Mouse (Mus musculus) liver, embryonic 11.5 days (tissue): ENCODE results near the gene Olfr433. TPM values are rescaled to one million over a fixed set of nuclear protein-coding genes. Genes with fewer than 3 reads are reported as not detected.
A peak's percentile ranks its signal among the peaks of the same experiment; 100 is the strongest.
"Not testable (repeated sequence)": the region's sequence is repeated elsewhere in the genome, so short reads cannot be mapped to it uniquely, and the experiment has no call there.

Source experiments
- ATAC-seq: fragments of 200-750 bp; cut with Nextera tagmentation; replicated peaks from 2 replicates; pipeline ENCODE4 v1.8.0; 2017; ENCODE audit warnings: moderate number of reproducible peaks, mild to moderate bottlenecking, moderate TSS enrichment, moderate library complexity; ENCODE audit not compliant: low FRiP score
- DNase-seq: peaks from one replicate; pipeline ENCODE4 v3.0.0-alpha.2; 2017; ENCODE audit warnings: low spot score
- H3K27ac ChIP-seq: fragments of 300-500 bp; sonication (generic); 2 replicates; pipeline ENCODE4 v1.5.1; 2014; ENCODE audit warnings: mild to moderate bottlenecking, low read depth, low read length, control low read depth
- H3K27me3 ChIP-seq: fragments of 300-500 bp; sonication (generic); replicated peaks from 2 replicates; pipeline ENCODE4 v1.6.1; 2014; ENCODE audit warnings: low read length, mixed read lengths; ENCODE audit not compliant: control insufficient read depth, insufficient read depth
- H3K36me3 ChIP-seq: fragments of 300-500 bp; sonication (generic); 2 replicates; pipeline ENCODE4 v1.6.1; 2014; ENCODE audit warnings: mild to moderate bottlenecking, low read length, moderate library complexity, mixed read lengths; ENCODE audit not compliant: control insufficient read depth, insufficient read depth
- H3K4me1 ChIP-seq: fragments of 300-500 bp; sonication (generic); replicated peaks from 2 replicates; pipeline ENCODE4 v1.6.1; 2014; ENCODE audit warnings: low read length, mixed read lengths; ENCODE audit not compliant: control insufficient read depth, insufficient read depth
- H3K4me2 ChIP-seq: fragments of 300-500 bp; sonication (generic); 2 replicates; pipeline ENCODE4 v1.6.1; 2014; ENCODE audit warnings: mild to moderate bottlenecking, control low read depth, moderate library complexity
- H3K4me3 ChIP-seq: fragments of 300-500 bp; sonication (generic); 2 replicates; pipeline ENCODE4 v1.5.1; 2014; ENCODE audit warnings: low read depth, low read length, control low read depth
- H3K9ac ChIP-seq: fragments of 300-500 bp; sonication (generic); 2 replicates; pipeline ENCODE4 v1.6.1; 2014; ENCODE audit warnings: low read depth, low read length, control low read depth
- H3K9me3 ChIP-seq: fragments of 300-500 bp; sonication (generic); 2 replicates; pipeline ENCODE4 v1.6.1; 2016; ENCODE audit warnings: low read length, inconsistent platforms, mixed read lengths; ENCODE audit not compliant: control insufficient read depth
- WGBS: fragments of 180-500 bp; shearing (Covaris S2); extraction: QIAGEN DNeasy Blood & Tissue Kit; methylation state at CpG from one replicate; pipeline ENCODE4 v1.1.7; 2014; 5-methylcytosine and 5-hydroxymethylcytosine counted together
- polyA plus RNA-seq: library from polyadenylated mRNA; unstranded; fragments of >200 nt; fragmentation: Nextera tagmentation; extraction: Ambion mirVana; gene quantifications from 2 replicates; pipeline ENCODE4 v1.2.1, GENCODE M21; 2014

The Olfr433 gene
- 0.30 TPM in 1 of 2 replicates, not detected in the other for polyA plus RNA-seq

- no peak for ATAC-seq
- H3K4me1 ChIP-seq = no peaks in the 10 kb centered on the region
Observed at GRCm38 (mm10) chr1:174040523-174041177, at the start of gene Olfr433. Gene Olfr433 (plus strand): TSS chr1:174040705.

GRCm38 (mm10) chr1:173995003-173995402, 45.5 kb upstream of the Olfr433 start:
- no peak overlapping the region for H3K4me3 ChIP-seq
- no peak overlapping the region for H3K9ac ChIP-seq
- H3K9me3 ChIP-seq = no peaks in the 10 kb centered on the region
- 86% methylated on average over 4 of the region's 4 CpGs for WGBS
- H3K4me2 ChIP-seq = no peak overlapping the region
- no peak for DNase-seq
- no peaks in the 10 kb centered on the region for H3K36me3 ChIP-seq
- no peaks in the 10 kb centered on the region for H3K27me3 ChIP-seq
- no peak overlapping the region for H3K27ac ChIP-seq
- no peak for ATAC-seq
- no peaks in the 10 kb centered on the region for H3K4me1 ChIP-seq

More at GRCm38 (mm10) chr1:174040523-174041177, at the start of gene Olfr433:
- no peaks in the 10 kb centered on the region for H3K27me3 ChIP-seq
- H3K27ac ChIP-seq = no peak within 1 kb of the TSS
- H3K36me3 ChIP-seq = no peaks in the 10 kb centered on the region
- no peak within 1 kb of the TSS for H3K4me2 ChIP-seq
- no peak within 1 kb of the TSS for H3K4me3 ChIP-seq
- no peak within 1 kb of the TSS for H3K9ac ChIP-seq
- H3K9me3 ChIP-seq = no peaks in the 10 kb centered on the region
- WGBS = 67% methylated on average over 7 of the region's 7 CpGs
- DNase-seq = no peak

GRCm38 (mm10) chr1:174004352-174005109, 36.0 kb upstream of the Olfr433 start:
- 41% methylated on average over 2 of the region's 3 CpGs for WGBS

GRCm38 (mm10) chr1:174007050-174007449, 33.5 kb upstream of the Olfr433 start:
- not testable (repeated sequence) for H3K36me3 ChIP-seq, H3K4me1 ChIP-seq, DNase-seq, ATAC-seq, H3K27ac ChIP-seq, H3K4me3 ChIP-seq, H3K4me2 ChIP-seq, H3K9ac ChIP-seq, H3K27me3 ChIP-seq, H3K9me3 ChIP-seq

More at GRCm38 (mm10) chr1:174004352-174005109, 36.0 kb upstream of the Olfr433 start:
- H3K27ac ChIP-seq, H3K9ac ChIP-seq, H3K4me1 ChIP-seq, ATAC-seq, H3K36me3 ChIP-seq, H3K27me3 ChIP-seq, DNase-seq, H3K9me3 ChIP-seq, H3K4me3 ChIP-seq, H3K4me2 ChIP-seq: not testable (repeated sequence)

GRCm38 (mm10) chr1:174031698-174032097, 8.8 kb upstream of the Olfr433 start, which contains the start of gene Ifi205:
Gene Ifi205 (minus strand): TSS chr1:174031810.
- Histone ChIP-seq H3K9me3 (no peaks in the 10 kb centered on the region), H3K4me2 (no peak within 1 kb of the TSS), H3K4me3 (no peak within 1 kb of the TSS), H3K27me3 (no peaks in the 10 kb centered on the region), H3K27ac (no peak within 1 kb of the TSS), H3K9ac (no peak within 1 kb of the TSS), H3K4me1 (no peaks in the 10 kb centered on the region), H3K36me3 (no peaks in the 10 kb centered on the region)
- DNase-seq = no peak
- ATAC-seq = no peak
- WGBS = 52% methylated on average over 1 of the region's 1 CpGs

- ATAC-seq = no peak
- Histone ChIP-seq H3K4me3 (no peak overlapping the region), H3K27ac (no peak overlapping the region), H3K9ac (no peak overlapping the region), H3K4me1 (no peaks in the 10 kb centered on the region), H3K36me3 (no peaks in the 10 kb centered on the region), H3K27me3 (no peaks in the 10 kb centered on the region), H3K9me3 (no peaks in the 10 kb centered on the region), H3K4me2 (no peak overlapping the region)
- DNase-seq = no peak
- 63% methylated on average over 4 of the region's 4 CpGs for WGBS
Observed at GRCm38 (mm10) chr1:174035841-174036240, 4.7 kb upstream of the Olfr433 start.

- no peak overlapping the region for H3K4me3 ChIP-seq
- H3K9ac ChIP-seq = no peak overlapping the region
- DNase-seq = no peak
- no peaks in the 10 kb centered on the region for H3K9me3 ChIP-seq
- H3K4me2 ChIP-seq = no peak overlapping the region
- H3K4me1 ChIP-seq = no peaks in the 10 kb centered on the region
- ATAC-seq = no peak
- WGBS = 85% methylated on average over 3 of the region's 3 CpGs
- H3K27ac ChIP-seq = no peak overlapping the region
- no peaks in the 10 kb centered on the region for H3K36me3 ChIP-seq
- H3K27me3 ChIP-seq = no peaks in the 10 kb centered on the region
Observed at GRCm38 (mm10) chr1:174038480-174038879, 2.0 kb upstream of the Olfr433 start.

GRCm38 (mm10) chr1:174042091-174042884, 1.8 kb downstream of the Olfr433 start:
- DNase-seq, H3K27me3 ChIP-seq, H3K4me2 ChIP-seq, H3K27ac ChIP-seq, H3K4me3 ChIP-seq, H3K9me3 ChIP-seq, H3K4me1 ChIP-seq, H3K36me3 ChIP-seq, H3K9ac ChIP-seq: not testable (repeated sequence)
- 81% methylated on average over 12 of the region's 12 CpGs for whole genome bisulfite sequencing
- ATAC-seq = peak; percentile 25; the same call in 1 of the 2 replicates
